Mouse (Mus musculus): ENCODE measurements at regions not wholly inside any gene's neighbourhood (a gene's known extent, or its start where the extent isn't known, plus 50 kb on each side); places are given as distances from the start of the nearest gene placed in this dataset.

DNA sequence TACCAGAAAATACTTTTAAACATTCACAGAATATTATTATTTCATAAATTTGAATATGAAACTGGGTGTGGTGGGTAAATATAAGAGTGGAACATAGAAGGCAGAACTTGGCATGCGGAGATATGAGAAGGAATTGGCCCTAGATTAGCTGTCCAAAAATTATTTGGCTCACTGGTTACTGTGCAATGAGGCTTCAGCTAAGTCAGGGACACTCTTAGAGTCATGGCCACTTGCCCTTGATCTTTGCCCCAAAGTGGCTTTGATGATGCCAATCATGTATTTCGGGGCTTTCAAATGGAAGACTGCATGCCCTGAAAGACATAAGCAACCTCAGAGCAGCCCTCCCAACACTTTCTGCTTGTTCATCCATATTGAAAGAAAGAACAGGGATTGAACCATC, 76.9 kb downstream of the Pxdc1 start:
- Histone ChIP-seq H3K36me3 (no peaks in the 10 kb centered on the region), H3K4me3 (no peak overlapping the region), H3K9me3 (replicated peaks) (no peaks in the 10 kb centered on the region), H3K27ac (no peak overlapping the region), H3K27me3 (ENCODE audit: low read depth, poor library complexity, severe bottlenecking) (no peaks in the 10 kb centered on the region), H3K4me1 (no peaks in the 10 kb centered on the region)
- WGBS = 90% methylated on average over 2 of the region's 2 CpGs
- DNase-seq (ENCODE audit: low spot score) = no peak

DNA sequence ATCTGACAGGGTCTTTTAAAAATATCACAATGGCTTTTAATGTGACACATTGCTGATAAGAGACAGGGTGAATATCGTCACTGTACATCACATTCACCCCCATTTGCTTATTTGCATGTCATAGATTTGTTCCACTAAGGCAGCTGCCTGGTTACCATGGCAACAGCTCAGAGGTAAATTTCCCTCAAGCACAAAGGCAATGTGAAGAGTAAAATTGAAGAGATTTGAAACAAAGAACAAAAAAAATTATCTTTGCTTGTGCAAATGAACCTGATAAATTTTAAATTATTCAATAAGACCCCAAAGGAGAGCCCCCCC, 77.3 kb downstream of the Pxdc1 start:
- H3K4me3 ChIP-seq = no peak overlapping the region
- no peaks in the 10 kb centered on the region for H3K36me3 ChIP-seq
- no peaks in the 10 kb centered on the region for H3K9me3 ChIP-seq (replicated peaks)
- no peaks in the 10 kb centered on the region for H3K27me3 ChIP-seq (ENCODE audit: low read depth, poor library complexity, severe bottlenecking)
- no peaks in the 10 kb centered on the region for H3K4me1 ChIP-seq
- 58% methylated on average over 1 of the region's 1 CpGs for WGBS
- no peak overlapping the region for H3K27ac ChIP-seq
- DNase-seq (ENCODE audit: low spot score) = no peak

DNA sequence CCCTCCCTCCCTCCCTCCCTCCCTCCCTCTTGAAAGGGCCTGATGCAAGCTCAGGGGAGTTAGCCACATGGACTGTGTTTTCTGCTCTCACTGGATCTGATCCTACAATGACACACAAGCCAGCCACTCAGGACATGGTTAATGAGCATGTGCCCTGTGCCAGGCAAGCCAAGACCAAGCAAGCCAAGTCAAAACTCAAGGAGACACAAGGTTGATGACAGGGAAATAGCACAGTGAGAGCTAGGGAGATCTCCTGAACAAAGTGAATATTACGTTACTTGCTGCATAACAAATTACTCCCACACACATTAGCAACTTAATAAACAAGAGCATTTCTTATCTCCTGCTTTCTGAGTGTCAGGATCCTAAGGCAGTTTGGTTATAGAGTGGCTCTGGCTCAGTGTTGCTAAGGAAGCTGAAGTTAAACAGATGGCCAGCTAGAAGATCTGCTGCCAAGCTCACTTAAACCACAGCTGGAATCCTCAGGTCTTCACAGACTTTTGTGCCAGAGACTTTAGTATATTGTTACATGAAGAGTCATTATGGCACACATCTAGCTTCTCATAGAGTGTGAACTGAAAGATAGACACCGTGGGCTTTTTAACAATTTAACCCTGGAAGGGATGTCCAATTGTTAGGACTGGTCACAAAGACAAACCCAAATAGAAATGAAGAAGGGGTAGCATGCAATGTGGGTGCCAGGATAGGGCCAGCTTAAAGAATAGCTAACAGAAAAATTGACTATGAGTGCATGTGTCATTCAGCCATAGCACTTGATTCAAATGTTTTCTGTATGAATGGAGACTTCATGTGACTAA, 77.9 kb downstream of the Pxdc1 start:
- no peaks in the 10 kb centered on the region for H3K4me1 ChIP-seq
- no peak for DNase-seq (ENCODE audit: low spot score)
- H3K4me3 ChIP-seq = no peak overlapping the region
- H3K27ac ChIP-seq = no peak overlapping the region
- 85% methylated on average over 2 of the region's 2 CpGs for WGBS
- no peaks in the 10 kb centered on the region for H3K27me3 ChIP-seq (ENCODE audit: low read depth, poor library complexity, severe bottlenecking)
- no peaks in the 10 kb centered on the region for H3K36me3 ChIP-seq
- H3K9me3 ChIP-seq (replicated peaks) = no peaks in the 10 kb centered on the region

DNA sequence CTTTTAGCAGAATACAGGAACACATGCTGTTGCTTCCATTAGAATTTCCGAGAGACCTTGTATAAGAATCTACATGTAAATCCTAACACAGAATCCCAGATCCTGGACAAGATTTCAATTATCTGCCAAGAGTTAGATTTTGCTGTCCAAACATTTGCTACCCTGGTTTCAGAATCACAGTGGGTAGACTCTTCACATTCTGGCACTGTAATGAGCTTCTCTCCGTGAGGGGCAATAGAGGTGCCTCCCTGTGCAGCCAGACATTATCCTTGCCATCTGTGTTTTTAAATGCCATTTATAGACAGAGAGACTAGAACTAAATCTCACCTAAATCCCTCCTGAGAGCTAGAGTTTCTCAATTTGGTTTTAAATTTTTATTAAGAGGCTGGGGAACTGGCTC, 84.0 kb downstream of the Pxdc1 start:
- WGBS = 90% methylated on average over 2 of the region's 2 CpGs
- no peaks in the 10 kb centered on the region for H3K9me3 ChIP-seq (replicated peaks)
- no peak for DNase-seq (ENCODE audit: low spot score)
- no peaks in the 10 kb centered on the region for H3K4me1 ChIP-seq
- H3K27ac ChIP-seq = no peak overlapping the region
- H3K36me3 ChIP-seq = no peaks in the 10 kb centered on the region
- no peak overlapping the region for H3K4me3 ChIP-seq
- H3K27me3 ChIP-seq (ENCODE audit: low read depth, poor library complexity, severe bottlenecking) = no peaks in the 10 kb centered on the region

DNA sequence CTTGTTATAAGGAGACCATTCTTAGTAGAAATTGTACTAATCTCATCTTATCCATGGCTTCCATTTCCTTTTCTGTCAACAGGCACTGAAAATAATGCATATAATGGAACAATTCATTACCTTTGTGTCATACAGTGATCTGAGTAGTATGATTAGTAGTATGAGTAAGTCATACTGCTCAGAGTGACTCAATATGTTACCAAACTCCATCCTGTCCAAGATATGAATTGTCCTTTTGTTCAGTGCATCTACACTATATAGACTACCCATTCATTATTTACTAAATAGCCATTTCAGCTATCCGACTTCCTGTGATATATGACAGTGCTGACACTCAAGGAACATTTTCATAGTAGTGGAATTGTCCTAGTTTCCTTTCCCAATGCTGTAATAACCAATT, 86.6 kb downstream of the Pxdc1 start:
- Histone ChIP-seq H3K9me3 (replicated peaks) (no peaks in the 10 kb centered on the region), H3K4me1 (no peaks in the 10 kb centered on the region), H3K4me3 (no peak overlapping the region), H3K36me3 (no peaks in the 10 kb centered on the region), H3K27me3 (ENCODE audit: low read depth, poor library complexity, severe bottlenecking) (no peaks in the 10 kb centered on the region), H3K27ac (no peak overlapping the region)
- no peak for DNase-seq (ENCODE audit: low spot score)
- 91% methylated on average over 1 of the region's 1 CpGs for WGBS

DNA sequence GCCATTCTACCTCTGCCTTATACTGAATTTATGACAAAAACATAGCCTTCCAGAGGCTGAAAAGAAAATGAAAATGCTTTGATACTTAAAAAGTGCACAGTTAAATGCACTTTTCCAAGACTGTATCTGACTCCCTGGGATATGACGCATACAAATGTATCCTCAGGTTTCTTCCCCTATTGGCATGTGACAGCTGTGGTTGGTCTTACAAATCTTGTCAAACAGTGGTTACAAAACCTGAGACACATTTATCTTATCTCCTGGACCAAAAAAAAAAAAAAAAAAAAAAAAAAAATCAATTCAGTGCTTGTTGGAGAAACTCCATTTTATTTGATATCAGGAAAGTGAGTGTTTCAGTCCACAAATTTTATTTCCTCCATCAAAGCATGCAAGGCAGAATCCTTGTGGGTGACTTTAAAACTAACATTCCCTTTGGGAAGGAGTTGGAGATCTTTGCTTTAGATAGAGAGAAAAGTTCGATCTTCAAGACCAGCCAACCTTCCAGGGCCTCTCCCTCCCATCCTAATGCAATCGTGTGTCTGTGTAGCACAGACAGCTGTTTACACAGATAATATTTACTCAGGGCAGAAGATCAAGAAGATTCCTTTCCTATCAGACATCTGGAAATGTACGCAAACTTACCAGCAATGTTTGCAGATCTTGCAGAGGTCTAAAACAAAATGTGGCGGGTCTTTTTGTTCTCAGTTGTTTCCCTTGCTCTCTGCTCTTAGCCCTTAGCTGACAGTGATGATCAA, 103.0 kb downstream of the Pxdc1 start:
- no peaks in the 10 kb centered on the region for H3K36me3 ChIP-seq
- WGBS = 67% methylated on average over 5 of the region's 5 CpGs
- H3K4me1 ChIP-seq = no peaks in the 10 kb centered on the region
- H3K4me3 ChIP-seq = no peak overlapping the region
- no peak for DNase-seq (ENCODE audit: low spot score)
- no peaks in the 10 kb centered on the region for H3K9me3 ChIP-seq (replicated peaks)
- no peak overlapping the region for H3K27ac ChIP-seq
- H3K27me3 ChIP-seq (ENCODE audit: low read depth, poor library complexity, severe bottlenecking) = no peaks in the 10 kb centered on the region

DNA sequence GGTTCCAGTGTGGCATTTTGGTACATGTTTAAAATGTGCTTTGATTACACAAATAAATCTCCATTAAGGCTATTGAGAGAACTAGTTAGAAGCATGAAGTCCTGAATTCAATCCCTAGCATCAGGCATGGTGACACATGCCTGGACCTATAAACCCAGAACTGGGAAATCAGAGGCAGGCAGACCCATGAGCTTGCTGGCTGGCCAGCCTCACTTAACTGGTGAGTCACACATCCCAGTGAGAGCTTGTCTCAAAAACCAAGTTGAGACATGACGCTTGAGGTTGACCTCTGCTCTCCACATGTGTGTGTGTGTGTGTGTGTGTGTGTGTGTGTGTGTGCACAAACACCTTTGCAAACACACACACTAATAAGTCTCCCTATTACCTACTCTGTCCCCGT, 112.6 kb downstream of the Pxdc1 start:
- WGBS = 87% methylated on average over 2 of the region's 2 CpGs
- Histone ChIP-seq H3K9me3 (replicated peaks) (no peaks in the 10 kb centered on the region), H3K4me3 (no peak overlapping the region), H3K27ac (no peak overlapping the region), H3K36me3 (no peaks in the 10 kb centered on the region), H3K27me3 (ENCODE audit: low read depth, poor library complexity, severe bottlenecking) (no peaks in the 10 kb centered on the region), H3K4me1 (no peaks in the 10 kb centered on the region)
- no peak for DNase-seq (ENCODE audit: low spot score)

DNA sequence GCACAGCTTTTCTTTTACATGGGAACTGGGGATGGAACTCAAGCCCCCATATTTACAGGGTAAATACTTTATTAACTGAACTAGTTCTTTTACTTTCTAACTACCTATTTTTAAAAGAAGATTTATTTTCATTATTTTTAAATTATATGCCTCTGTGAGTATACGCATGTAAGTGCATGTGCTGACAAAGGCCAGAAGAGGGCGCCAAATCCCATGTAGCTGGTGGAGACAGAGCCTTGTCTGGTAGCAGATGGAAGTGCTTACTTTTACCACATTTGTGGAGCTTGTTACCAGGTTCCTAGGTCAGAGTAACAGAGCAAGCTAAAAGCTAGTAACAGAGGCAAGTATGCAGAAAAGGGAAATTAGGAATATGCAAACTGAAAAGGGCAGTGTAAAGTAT, 119.4 kb downstream of the Pxdc1 start:
- no peak for DNase-seq (ENCODE audit: low spot score)
- H3K4me3 ChIP-seq = no peak overlapping the region
- 70% methylated on average over 2 of the region's 2 CpGs for WGBS

DNA sequence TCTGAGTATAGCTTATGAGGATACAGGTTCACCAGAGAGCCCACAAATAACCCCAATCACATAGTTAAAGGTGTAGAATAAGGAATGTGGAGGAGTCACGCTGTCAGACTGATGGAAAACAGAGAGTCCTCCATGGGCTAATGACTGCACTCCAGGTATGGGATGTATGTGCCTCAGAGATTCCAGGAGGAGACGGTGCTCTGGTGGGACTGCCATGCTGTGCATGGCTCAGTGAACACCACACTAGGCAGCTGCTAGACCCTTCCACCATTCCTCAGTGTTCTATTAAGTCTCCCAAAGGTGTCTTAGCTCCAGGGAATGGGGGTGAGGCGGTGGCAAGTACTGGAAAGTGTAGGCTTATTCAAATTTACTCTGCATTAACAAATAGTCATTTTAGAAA, 142.0 kb downstream of the Pxdc1 start:
- DNase-seq (ENCODE audit: low spot score) = no peak
- WGBS = 82% methylated on average over 3 of the region's 3 CpGs
- no peaks in the 10 kb centered on the region for H3K36me3 ChIP-seq
- no peaks in the 10 kb centered on the region for H3K27me3 ChIP-seq (ENCODE audit: low read depth, poor library complexity, severe bottlenecking)
- no peak overlapping the region for H3K27ac ChIP-seq
- no peaks in the 10 kb centered on the region for H3K4me1 ChIP-seq
- H3K9me3 ChIP-seq (replicated peaks) = no peaks in the 10 kb centered on the region
- H3K4me3 ChIP-seq = no peak overlapping the region

More for the DNA sequence above, 119.4 kb downstream of the Pxdc1 start:
- H3K27me3 ChIP-seq (ENCODE audit: low read depth, poor library complexity, severe bottlenecking) = no peaks in the 10 kb centered on the region
- H3K9me3 ChIP-seq (replicated peaks) = no peaks in the 10 kb centered on the region
- no peaks in the 10 kb centered on the region for H3K36me3 ChIP-seq
- no peak overlapping the region for H3K27ac ChIP-seq
- H3K4me1 ChIP-seq = no peaks in the 10 kb centered on the region

DNA sequence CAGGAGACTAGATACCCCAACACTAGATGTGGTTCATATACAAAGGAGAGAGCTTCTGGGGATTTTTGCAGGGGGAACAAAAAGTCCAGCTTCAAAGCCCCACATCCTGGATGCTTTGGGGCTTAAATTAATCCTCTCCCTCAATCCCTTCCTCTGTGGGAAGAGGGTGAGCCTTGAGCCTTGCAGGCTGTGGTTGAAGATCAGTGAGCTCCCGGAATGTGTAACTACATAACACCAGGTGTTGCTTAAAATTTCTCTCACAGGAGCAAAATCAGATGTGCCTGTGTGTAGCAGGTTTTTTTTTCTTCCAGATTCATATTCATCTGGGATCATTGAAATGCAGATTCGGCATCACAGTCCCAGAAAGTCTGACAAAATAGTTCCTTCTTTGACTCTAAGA, 146.1 kb downstream of the Pxdc1 start:
- no peak overlapping the region for H3K4me3 ChIP-seq
- WGBS = 88% methylated on average over 2 of the region's 2 CpGs
- DNase-seq (ENCODE audit: low spot score) = no peak
- H3K27me3 ChIP-seq (ENCODE audit: low read depth, poor library complexity, severe bottlenecking) = no peaks in the 10 kb centered on the region
- H3K36me3 ChIP-seq = no peaks in the 10 kb centered on the region
- no peaks in the 10 kb centered on the region for H3K4me1 ChIP-seq
- H3K9me3 ChIP-seq (replicated peaks) = no peaks in the 10 kb centered on the region
- no peak overlapping the region for H3K27ac ChIP-seq

DNA sequence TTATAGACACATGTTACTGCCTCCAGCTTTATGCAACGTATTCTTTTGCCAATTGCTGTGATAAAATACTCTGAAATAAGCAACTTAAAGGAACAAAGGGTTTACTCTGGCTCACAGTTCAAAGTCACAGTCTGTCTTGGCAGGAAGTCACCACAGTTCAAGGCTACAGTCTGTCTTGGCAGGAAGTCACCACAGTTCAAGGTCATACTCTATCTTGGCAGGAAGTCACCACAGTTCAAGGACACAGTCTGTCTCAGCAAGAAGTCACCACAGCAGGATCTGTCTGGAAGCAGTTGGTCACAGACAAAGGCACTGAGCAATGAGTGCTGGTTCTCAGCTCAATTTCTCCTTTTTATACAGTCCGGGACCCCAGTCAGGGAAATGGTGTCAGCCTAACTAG, 147.4 kb downstream of the Pxdc1 start:
- H3K4me1 ChIP-seq = no peaks in the 10 kb centered on the region
- H3K27me3 ChIP-seq (ENCODE audit: low read depth, poor library complexity, severe bottlenecking) = no peaks in the 10 kb centered on the region
- H3K27ac ChIP-seq = no peak overlapping the region
- no peaks in the 10 kb centered on the region for H3K9me3 ChIP-seq (replicated peaks)
- no peak for DNase-seq (ENCODE audit: low spot score)
- WGBS = 87% methylated on average over 2 of the region's 2 CpGs
- H3K36me3 ChIP-seq = no peaks in the 10 kb centered on the region
- no peak overlapping the region for H3K4me3 ChIP-seq

DNA sequence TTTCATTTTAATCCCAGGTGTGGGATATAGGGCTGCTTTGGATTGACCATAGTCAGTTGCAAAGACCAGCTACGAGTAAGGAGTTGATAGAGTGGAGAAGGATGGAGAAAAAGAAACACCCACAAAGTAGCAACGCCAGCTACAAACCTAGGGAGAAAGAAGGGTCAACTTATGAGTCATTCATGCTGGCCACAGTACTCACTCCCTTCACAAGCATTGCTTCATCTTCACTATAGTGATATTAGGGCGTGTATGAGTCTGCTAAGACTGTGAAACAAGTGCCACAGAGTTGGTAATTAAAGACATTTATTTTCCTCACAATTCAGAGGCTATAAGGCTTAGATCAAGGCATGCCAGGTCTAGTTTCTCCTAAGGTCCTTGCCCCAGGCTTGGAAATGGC, 148.4 kb downstream of the Pxdc1 start:
- Histone ChIP-seq H3K4me1 (no peaks in the 10 kb centered on the region), H3K4me3 (no peak overlapping the region), H3K9me3 (replicated peaks) (no peaks in the 10 kb centered on the region), H3K36me3 (no peaks in the 10 kb centered on the region), H3K27ac (no peak overlapping the region), H3K27me3 (ENCODE audit: low read depth, poor library complexity, severe bottlenecking) (no peaks in the 10 kb centered on the region)
- no peak for DNase-seq (ENCODE audit: low spot score)
- 88% methylated on average over 3 of the region's 3 CpGs for WGBS

DNA sequence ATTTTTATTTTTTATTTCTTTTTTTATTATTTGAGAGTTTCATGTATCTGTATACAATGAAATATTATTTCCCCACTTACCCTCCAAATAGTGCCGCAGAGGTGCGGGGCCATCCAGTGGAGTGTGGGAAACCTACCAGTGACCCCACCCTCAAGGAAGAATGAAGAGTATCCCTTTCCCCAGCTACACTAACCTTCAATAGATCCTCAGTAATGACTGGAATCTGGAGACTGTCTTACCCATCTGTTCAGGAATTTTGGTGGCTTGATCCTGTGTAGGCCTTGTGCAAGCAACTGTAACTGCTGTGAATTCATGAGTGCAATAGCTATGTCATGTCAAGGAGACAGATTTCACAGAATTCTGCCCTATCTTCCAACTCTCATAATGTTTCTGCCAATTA, 153.9 kb upstream of the Slc22a23 start:
- DNase-seq (ENCODE audit: low spot score) = no peak
- H3K27me3 ChIP-seq (ENCODE audit: low read depth, poor library complexity, severe bottlenecking) = no peaks in the 10 kb centered on the region
- H3K36me3 ChIP-seq = no peaks in the 10 kb centered on the region
- WGBS = 98% methylated on average over 2 of the region's 2 CpGs
- no peaks in the 10 kb centered on the region for H3K4me1 ChIP-seq
- no peak overlapping the region for H3K4me3 ChIP-seq
- no peak overlapping the region for H3K27ac ChIP-seq
- no peaks in the 10 kb centered on the region for H3K9me3 ChIP-seq (replicated peaks)
